Mouse (Mus musculus) intestine, embryonic 15.5 days (tissue): ENCODE measurements around the gene Prr15l. TPM values are rescaled to one million over a fixed set of nuclear protein-coding genes. Genes with fewer than 3 reads are reported as not detected.
A peak's percentile ranks its signal among the peaks of the same experiment; 100 is the strongest.

Experiments used
- ATAC-seq: fragments of 200-750 bp; cut with Nextera tagmentation; 2 replicates; pipeline ENCODE4 v1.8.0; 2017; ENCODE audit warnings: moderate TSS enrichment, moderate library complexity
- H3K27ac ChIP-seq: fragments of 300-500 bp; sonication (generic); 2 replicates; pipeline ENCODE4 v1.5.1; 2015; ENCODE audit warnings: mild to moderate bottlenecking, inconsistent platforms
- H3K27me3 ChIP-seq: fragments of 300-500 bp; sonication (generic); replicated peaks from 2 replicates; pipeline ENCODE4 v1.6.1; 2015; ENCODE audit warnings: inconsistent platforms
- H3K36me3 ChIP-seq: fragments of 300-500 bp; sonication (generic); 2 replicates; pipeline ENCODE4 v1.6.1; 2015; ENCODE audit warnings: inconsistent platforms
- H3K4me1 ChIP-seq: fragments of 300-500 bp; sonication (generic); replicated peaks from 2 replicates; pipeline ENCODE4 v1.6.1; 2015; ENCODE audit warnings: inconsistent platforms
- H3K4me2 ChIP-seq: fragments of 300-500 bp; sonication (generic); replicated peaks from 2 replicates; pipeline ENCODE4 v1.6.1; 2015; ENCODE audit warnings: mild to moderate bottlenecking, inconsistent platforms
- H3K4me3 ChIP-seq: fragments of 300-500 bp; sonication (generic); replicated peaks from 2 replicates; pipeline ENCODE4 v1.5.1; 2015; ENCODE audit warnings: inconsistent platforms
- H3K9ac ChIP-seq: fragments of 300-500 bp; sonication (generic); 2 replicates; pipeline ENCODE4 v1.6.1; 2015; ENCODE audit warnings: inconsistent platforms
- H3K9me3 ChIP-seq: fragments of 300-500 bp; sonication (generic); 2 replicates; pipeline ENCODE4 v1.6.1; 2016; ENCODE audit warnings: inconsistent platforms
- WGBS: fragments of 180-500 bp; shearing (Covaris S2); methylation state at CpG from one replicate; pipeline ENCODE4 v1.1.7; 2015; 5-methylcytosine and 5-hydroxymethylcytosine counted together
- polyA plus RNA-seq: library from polyadenylated mRNA; unstranded; fragments of >200 nt; fragmentation: Nextera tagmentation; extraction: Ambion mirVana; gene quantifications from 2 replicates; pipeline ENCODE4 v1.2.1, GENCODE M21; 2015

The Prr15l gene
- polyA plus RNA-seq, 1 experiment from 2014 or later: 84.7 TPM

DNA sequence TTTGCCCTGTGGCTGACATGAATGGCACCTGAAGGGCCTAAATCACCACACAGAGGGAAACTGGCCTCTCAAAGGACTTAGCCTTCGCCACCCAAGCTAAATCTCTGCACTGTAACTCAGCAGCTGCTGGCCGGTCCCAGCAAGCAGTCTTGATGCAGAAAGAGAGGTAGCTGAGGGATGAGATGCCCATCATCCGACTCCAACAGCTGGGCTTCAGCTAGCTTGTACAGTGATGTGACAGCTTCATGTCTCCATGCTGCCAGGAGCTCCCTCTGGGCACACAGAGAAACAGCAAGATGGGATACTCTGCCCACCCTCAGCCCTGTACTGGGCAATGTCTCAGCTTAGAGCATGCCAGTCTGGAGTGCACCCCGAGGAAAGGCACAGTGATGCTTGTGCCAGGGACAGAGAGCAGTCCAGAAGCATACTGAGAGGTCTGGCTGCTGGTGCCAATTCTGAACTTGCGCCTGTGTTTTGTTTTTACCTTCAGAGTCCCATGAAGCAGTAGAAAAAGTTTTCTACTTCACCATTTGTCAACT, 45.6 kb downstream of the Prr15l start:
- H3K27me3 ChIP-seq: no peaks in the 10 kb centered on the region
- 82% methylated on average over 5 of the region's 5 CpGs for WGBS
- no peaks in the 10 kb centered on the region for H3K9me3 ChIP-seq
- H3K4me3 ChIP-seq: no peak overlapping the region
- H3K4me2 ChIP-seq: no peak overlapping the region
- H3K36me3 ChIP-seq: no peaks in the 10 kb centered on the region
- ATAC-seq: no peak
- H3K27ac ChIP-seq: no peak overlapping the region
- H3K4me1 ChIP-seq: peaks cover 26% of the 10 kb centered on the region
- 0 out of 2 replicates have a peak overlapping the region, but pooled peaks have one; percentile 13 for H3K9ac ChIP-seq

GRCm38 (mm10) chr11:96974813-96975212, 46.9 kb downstream of the Prr15l start:
- Histone ChIP-seq H3K27ac (no peak overlapping the region), H3K9ac (no peak overlapping the region), H3K27me3 (no peaks in the 10 kb centered on the region), H3K9me3 (no peaks in the 10 kb centered on the region), H3K4me3 (no peak overlapping the region), H3K36me3 (no peaks in the 10 kb centered on the region), H3K4me2 (no peak overlapping the region), H3K4me1 (peaks cover 15% of the 10 kb centered on the region)
- 79% methylated on average over 5 of the region's 5 CpGs for WGBS
- ATAC-seq: no peak

- H3K27me3 ChIP-seq: no peaks in the 10 kb centered on the region
- no peak for ATAC-seq
- peaks cover 7% of the 10 kb centered on the region for H3K4me1 ChIP-seq
- no peak overlapping the region for H3K9ac ChIP-seq
- H3K27ac ChIP-seq: no peak overlapping the region
- no peaks in the 10 kb centered on the region for H3K36me3 ChIP-seq
- peak overlapping the region; percentile 99 for H3K4me3 ChIP-seq
- H3K4me2 ChIP-seq: peak overlapping the region; percentile 70
- H3K9me3 ChIP-seq: no peaks in the 10 kb centered on the region
- 75% methylated on average over 10 of the region's 10 CpGs for WGBS
Observed at GRCm38 (mm10) chr11:96975511-96976378, 47.8 kb downstream of the Prr15l start.

- H3K4me2 ChIP-seq: peak overlapping the region; percentile 70
- no peaks in the 10 kb centered on the region for H3K9me3 ChIP-seq
- 40% methylated on average over 3 of the region's 3 CpGs for WGBS
- peak overlapping the region; percentile 94; the same call in 1 of the 2 replicates for H3K27ac ChIP-seq
- no peaks in the 10 kb centered on the region for H3K36me3 ChIP-seq
- H3K4me3 ChIP-seq: peak overlapping the region; percentile 99
- H3K9ac ChIP-seq: peak overlapping the region; percentile 98
- no peak for ATAC-seq
- no peaks in the 10 kb centered on the region for H3K27me3 ChIP-seq
- peaks cover 7% of the 10 kb centered on the region for H3K4me1 ChIP-seq
Observed at GRCm38 (mm10) chr11:96976379-96976687, 48.4 kb downstream of the Prr15l start.

GRCm38 (mm10) chr11:96976911-96977591, 49.1 kb downstream of the Prr15l start:
- peaks cover 7% of the 10 kb centered on the region for H3K4me1 ChIP-seq
- peak overlapping the region; percentile 98 for H3K9ac ChIP-seq
- peak overlapping the region; percentile 94 for H3K27ac ChIP-seq
- no peaks in the 10 kb centered on the region for H3K9me3 ChIP-seq
- peak; percentile 89 for ATAC-seq
- peak overlapping the region; percentile 70 for H3K4me2 ChIP-seq
- WGBS: under 1% methylated on average over 49 of the region's 50 CpGs
- H3K27me3 ChIP-seq: no peaks in the 10 kb centered on the region
- no peaks in the 10 kb centered on the region for H3K36me3 ChIP-seq
- peak overlapping the region; percentile 99 for H3K4me3 ChIP-seq

GRCm38 (mm10) chr11:96977606-96978400, 49.9 kb downstream of the Prr15l start:
- WGBS: under 1% methylated on average over 44 of the region's 45 CpGs
- Histone ChIP-seq H3K4me1 (peaks cover 7% of the 10 kb centered on the region), H3K4me2 (peak overlapping the region; percentile 92), H3K9ac (peak overlapping the region; percentile 98), H3K27me3 (no peaks in the 10 kb centered on the region), H3K27ac (peak overlapping the region; percentile 94), H3K36me3 (no peaks in the 10 kb centered on the region), H3K4me3 (peak overlapping the region; percentile 99), H3K9me3 (no peaks in the 10 kb centered on the region)
- peak; percentile 98 for ATAC-seq

DNA sequence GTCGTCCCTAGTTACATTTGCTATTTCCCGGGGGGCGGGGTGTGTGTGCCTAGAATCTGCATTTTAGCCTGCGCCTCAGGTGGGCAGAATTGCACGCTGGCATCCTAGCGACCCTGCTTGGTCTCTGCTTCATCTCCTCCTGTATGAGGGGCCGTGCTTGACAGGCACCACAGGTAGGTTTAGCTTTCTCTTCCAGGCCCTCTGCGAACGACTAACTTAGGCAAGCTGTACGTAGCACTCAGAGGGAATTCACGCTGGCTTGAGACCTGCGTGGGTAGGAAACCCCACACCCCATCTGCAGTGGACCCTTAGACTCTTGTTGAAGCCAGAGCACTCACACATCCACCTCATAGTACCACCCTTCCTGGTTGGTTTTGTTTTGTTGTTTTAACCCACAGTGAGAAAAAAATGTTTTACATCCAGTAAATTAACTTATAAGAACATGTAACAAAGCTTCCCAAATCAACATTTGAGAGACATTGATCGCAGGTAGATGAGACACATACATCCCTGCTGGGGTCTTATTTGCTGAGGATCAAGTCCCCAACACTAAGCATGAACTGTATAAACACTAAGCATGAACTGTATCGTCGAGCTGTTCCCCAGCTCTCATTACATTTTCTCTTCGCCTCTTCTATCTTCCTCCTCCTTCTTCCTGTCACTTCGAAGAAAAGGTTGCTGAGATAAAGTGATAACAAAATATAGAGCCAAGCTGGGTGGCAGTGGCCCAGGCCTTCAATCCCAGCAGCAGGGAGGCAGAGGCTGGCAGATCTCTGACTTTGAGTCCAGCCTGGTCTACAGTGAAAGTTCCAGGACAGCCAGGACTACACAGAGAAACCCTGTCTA, 50.7 kb downstream of the Prr15l start:
- H3K4me1 ChIP-seq: peaks cover 7% of the 10 kb centered on the region
- peak overlapping the region; percentile 86 for H3K27ac ChIP-seq
- no peaks in the 10 kb centered on the region for H3K36me3 ChIP-seq
- peak overlapping the region; percentile 56 for H3K4me3 ChIP-seq
- peak overlapping the region; percentile 92 for H3K4me2 ChIP-seq
- peak overlapping the region; percentile 71 for H3K9ac ChIP-seq
- H3K27me3 ChIP-seq: no peaks in the 10 kb centered on the region
- no peak for ATAC-seq
- WGBS: 26% methylated on average over 17 of the region's 17 CpGs
- no peaks in the 10 kb centered on the region for H3K9me3 ChIP-seq

- Histone ChIP-seq H3K27me3 (no peaks in the 10 kb centered on the region), H3K9me3 (no peaks in the 10 kb centered on the region), H3K4me3 (no peak overlapping the region), H3K36me3 (no peaks in the 10 kb centered on the region), H3K9ac (no peak overlapping the region), H3K27ac (no peak overlapping the region), H3K4me1 (peaks cover 7% of the 10 kb centered on the region), H3K4me2 (no peak overlapping the region)
- no peak for ATAC-seq
- WGBS: 79% methylated on average over 7 of the region's 7 CpGs
Observed at GRCm38 (mm10) chr11:96979329-96979728, 51.4 kb downstream of the Prr15l start.

DNA sequence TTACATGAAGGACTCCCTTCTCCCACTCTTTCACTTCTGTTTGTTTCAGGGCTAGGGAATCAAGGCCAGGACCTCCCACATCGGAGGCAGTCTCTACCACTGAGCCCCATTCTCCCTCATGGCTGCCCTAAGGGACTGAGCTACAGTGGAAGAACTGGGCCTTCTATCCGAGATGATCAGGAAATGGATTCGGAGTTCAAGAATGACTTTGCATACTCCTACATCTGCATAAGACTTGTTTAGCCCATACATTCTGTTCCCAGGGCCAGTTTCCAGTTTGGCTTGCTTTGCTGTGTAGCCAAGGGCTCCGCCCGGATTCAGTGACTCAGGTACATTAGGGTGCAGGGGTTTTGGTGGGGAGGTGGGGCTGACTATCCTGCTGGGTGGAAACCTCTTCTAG, 52.1 kb downstream of the Prr15l start:
- 81% methylated on average over 5 of the region's 5 CpGs for WGBS
- H3K9me3 ChIP-seq: no peaks in the 10 kb centered on the region
- no peak overlapping the region for H3K9ac ChIP-seq
- no peak overlapping the region for H3K27ac ChIP-seq
- ATAC-seq: no peak
- no peak overlapping the region for H3K4me3 ChIP-seq
- no peaks in the 10 kb centered on the region for H3K27me3 ChIP-seq
- H3K4me2 ChIP-seq: no peak overlapping the region
- peaks cover 7% of the 10 kb centered on the region for H3K4me1 ChIP-seq
- H3K36me3 ChIP-seq: no peaks in the 10 kb centered on the region

DNA sequence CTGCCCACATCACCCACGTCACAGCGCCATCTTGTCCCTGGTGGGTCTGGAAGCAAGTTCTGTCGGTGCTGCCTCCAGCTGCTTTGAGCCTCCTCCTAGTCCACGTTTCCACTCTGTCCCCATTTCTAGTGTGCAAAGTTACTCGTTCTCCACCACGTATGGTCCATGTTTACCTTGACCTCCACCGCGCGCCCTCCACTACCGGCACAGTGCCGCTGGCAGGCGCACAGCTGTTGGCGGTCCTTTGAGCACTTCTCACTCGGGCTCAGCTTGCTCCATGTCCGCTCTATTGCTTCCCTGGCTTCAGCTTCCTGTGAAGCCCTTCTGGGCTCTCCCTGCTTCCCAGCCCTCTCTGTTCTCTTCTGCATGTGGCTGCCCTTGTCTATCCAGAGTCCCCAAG, 53.6 kb downstream of the Prr15l start:
- Histone ChIP-seq H3K27ac (no peak overlapping the region), H3K36me3 (no peaks in the 10 kb centered on the region), H3K9me3 (no peaks in the 10 kb centered on the region), H3K4me3 (no peak overlapping the region), H3K27me3 (no peaks in the 10 kb centered on the region), H3K9ac (0 out of 2 replicates have a peak overlapping the region, but pooled peaks have one; percentile 23), H3K4me1 (peaks cover 4% of the 10 kb centered on the region), H3K4me2 (no peak overlapping the region)
- WGBS: 63% methylated on average over 15 of the region's 15 CpGs
- no peak for ATAC-seq

GRCm38 (mm10) chr11:96982355-96982754, 54.5 kb downstream of the Prr15l start:
- peaks cover 4% of the 10 kb centered on the region for H3K4me1 ChIP-seq
- no peak overlapping the region for H3K27ac ChIP-seq
- H3K27me3 ChIP-seq: no peaks in the 10 kb centered on the region
- H3K9ac ChIP-seq: no peak overlapping the region
- H3K4me2 ChIP-seq: 0 out of 2 replicates have a peak overlapping the region, but pooled peaks have one; percentile 10
- H3K36me3 ChIP-seq: no peaks in the 10 kb centered on the region
- 4% methylated on average over 7 of the region's 7 CpGs for WGBS
- H3K9me3 ChIP-seq: no peaks in the 10 kb centered on the region
- no peak for ATAC-seq
- no peak overlapping the region for H3K4me3 ChIP-seq
